ENCODE assay signal across 26 mouse cellular contexts in genomic region chr15:25069701-25070100, GRCm38 (mm10).
"Had no signal": no experiment of that assay in that cellular context is flagged by ENCODE, and none has a peak within 500 bp of the region (broad histone marks: within the 10 kb centered on the region; RNA-seq: fewer than 3 reads in every experiment).

No protein-coding gene starts in this region.

- H3K36me3 ChIP-seq: embryonic facial prominence, embryonic 10.5 days; embryonic facial prominence, embryonic 12.5 days; embryonic facial prominence, embryonic 13.5 days; embryonic facial prominence, embryonic 15.5 days; forebrain, embryonic 10.5 days; forebrain, embryonic 12.5 days; forebrain, embryonic 15.5 days had no signal

- H3K27ac ChIP-seq: embryonic facial prominence, embryonic 10.5 days; embryonic facial prominence, embryonic 12.5 days; embryonic facial prominence, embryonic 13.5 days; embryonic facial prominence, embryonic 15.5 days; forebrain, embryonic 10.5 days; forebrain, embryonic 12.5 days; forebrain, embryonic 13.5 days; forebrain, embryonic 15.5 days; gastrocnemius, adult 2 months; heart, adult 2 months had no signal

- H3K4me1 ChIP-seq: embryonic facial prominence, embryonic 10.5 days; embryonic facial prominence, embryonic 12.5 days; embryonic facial prominence, embryonic 13.5 days; embryonic facial prominence, embryonic 15.5 days; forebrain, embryonic 10.5 days; forebrain, embryonic 12.5 days; forebrain, embryonic 13.5 days; forebrain, embryonic 15.5 days had no signal

- DNase-seq: cerebellum, adult 8-10 months; cerebellum, adult 9-10 months; cerebellum, adult 9-11 months; cerebellum, postnatal 10 days; cerebellum, postnatal 14 days; cerebellum, postnatal 25 days; cerebellum, postnatal 36 days; embryo, embryonic 11 days; forebrain, postnatal 0 days; gastrocnemius, adult 2 months; gastrocnemius, postnatal 10 days; gastrocnemius, postnatal 14 days; gastrocnemius, postnatal 25 days; gastrocnemius, postnatal 36 days; heart, adult 11 months; heart, adult 18-20 months; heart, adult 2 months had no signal

- H3K4me3 ChIP-seq: embryonic facial prominence, embryonic 10.5 days; embryonic facial prominence, embryonic 12.5 days; embryonic facial prominence, embryonic 13.5 days; embryonic facial prominence, embryonic 15.5 days; erythroblast, embryonic 14.5 days; forebrain, embryonic 10.5 days; forebrain, embryonic 12.5 days; forebrain, embryonic 13.5 days; forebrain, embryonic 15.5 days; gastrocnemius, adult 2 months; heart, adult 2 months had no signal

- H3K9ac ChIP-seq: embryonic facial prominence, embryonic 12.5 days; embryonic facial prominence, embryonic 13.5 days; embryonic facial prominence, embryonic 15.5 days; forebrain, embryonic 12.5 days; forebrain, embryonic 13.5 days; forebrain, embryonic 15.5 days; forebrain, postnatal 0 days had no signal

- H3K27me3 ChIP-seq: embryonic facial prominence, embryonic 12.5 days; embryonic facial prominence, embryonic 13.5 days; embryonic facial prominence, embryonic 15.5 days; forebrain, embryonic 12.5 days; forebrain, embryonic 13.5 days; forebrain, embryonic 15.5 days had no signal
